Mouse (Mus musculus): ENCODE measurements around the gene Susd5.

Gene Susd5

DNA sequence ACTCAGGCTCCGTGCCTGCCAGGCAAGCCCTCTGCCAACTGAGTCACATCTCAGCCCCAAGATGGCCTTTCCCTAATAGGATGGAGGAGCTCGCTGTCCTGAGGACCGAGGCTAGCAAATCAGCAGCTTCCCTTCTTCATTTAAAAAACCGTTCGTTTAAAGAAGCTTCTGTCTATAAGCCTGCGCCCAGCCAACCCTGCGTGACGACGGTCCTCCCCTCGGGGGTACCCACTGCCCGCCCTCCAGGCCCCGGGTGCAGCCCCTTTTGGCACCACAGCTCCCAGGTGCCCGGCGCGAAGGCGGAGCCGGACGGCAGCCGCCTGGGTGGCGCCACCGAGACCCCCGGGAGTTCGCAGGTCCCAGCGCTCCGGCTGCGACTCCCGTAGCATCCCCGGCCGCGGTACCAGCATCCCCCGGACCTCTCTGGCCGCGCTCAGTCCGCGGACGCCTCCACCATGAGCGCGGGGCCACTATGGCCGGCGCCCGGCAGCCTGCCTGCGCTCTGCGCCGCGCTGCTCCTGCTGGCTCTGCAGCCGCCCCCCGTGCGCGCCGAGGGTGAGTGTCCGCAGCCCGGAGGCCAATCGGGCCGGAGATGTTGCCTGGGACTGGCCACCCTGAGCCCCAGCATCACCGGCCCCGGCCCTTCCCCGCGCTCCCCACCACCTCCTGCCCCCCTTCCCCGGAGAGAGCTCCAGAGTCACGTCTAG, at the start of gene Susd5:
Gene Susd5, plus strand, starts transcription at position 51 of the 707 bp plus-strand sequence.
- no peak for DNase-seq

DNA sequence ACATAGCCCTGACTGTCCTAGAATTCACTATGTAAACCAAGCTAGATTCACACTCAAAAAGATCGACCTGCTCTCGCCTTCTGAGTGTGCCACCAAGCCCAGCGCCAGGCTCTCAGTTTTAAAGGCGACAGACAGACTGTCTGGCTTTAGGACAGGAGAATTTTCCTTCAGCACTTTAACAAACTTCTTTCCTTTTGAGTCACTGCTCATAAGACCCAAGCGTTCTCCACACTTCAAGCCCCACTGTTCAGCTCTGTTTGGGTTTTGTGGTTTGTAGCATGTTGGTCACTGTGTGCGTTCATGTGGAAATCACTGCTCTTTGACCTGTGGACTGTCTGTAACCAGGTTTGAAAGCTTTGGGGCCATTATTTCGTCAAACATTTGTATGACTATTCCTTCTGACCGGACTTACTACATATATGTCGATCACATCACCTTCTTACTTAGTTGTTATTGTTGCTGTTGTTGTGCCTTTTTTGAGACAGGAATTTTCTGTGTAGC, 49.0 kb upstream of the Susd5 start:
- DNase-seq = no peak

DNA sequence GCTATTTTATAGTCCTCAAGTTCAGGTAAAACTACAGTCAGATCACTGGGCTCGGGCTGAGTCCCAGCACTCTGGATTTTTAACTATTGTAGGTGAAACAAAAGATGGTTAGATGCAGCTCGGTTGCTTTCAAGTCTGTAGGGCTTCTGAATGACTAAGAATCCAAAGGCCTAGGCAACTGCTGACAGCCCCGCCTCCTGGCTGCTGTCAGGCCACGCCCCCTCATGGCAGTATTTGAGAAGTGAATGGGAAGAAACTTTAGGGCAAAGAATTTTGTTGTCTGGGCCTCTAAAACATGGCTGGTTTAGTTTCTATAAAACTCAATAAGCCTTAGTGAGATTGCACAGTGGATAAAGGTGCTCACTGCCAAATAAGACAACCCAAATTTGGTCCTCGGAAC, 47.4 kb upstream of the Susd5 start:
- no peak for DNase-seq

DNA sequence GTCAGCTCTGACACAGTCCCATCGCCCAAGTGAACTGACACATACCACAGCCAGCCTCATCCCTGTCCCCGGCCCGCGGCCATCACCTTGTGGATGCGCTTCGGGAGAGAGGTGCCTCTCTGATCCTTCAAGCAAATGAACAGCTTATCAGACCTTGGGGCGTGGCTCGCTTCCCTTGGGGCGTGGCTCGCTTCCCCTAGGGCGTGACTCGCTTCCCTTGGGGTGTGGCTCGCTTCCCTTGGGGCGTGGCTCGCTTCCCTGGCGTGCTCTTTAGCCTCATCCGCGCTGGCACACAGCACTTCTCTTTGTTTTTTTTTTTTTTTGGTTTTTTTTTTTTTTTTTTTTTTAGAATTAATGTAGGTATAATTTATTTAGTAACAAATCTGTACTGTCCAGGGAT, 45.7 kb upstream of the Susd5 start:
- DNase-seq = no peak

DNA sequence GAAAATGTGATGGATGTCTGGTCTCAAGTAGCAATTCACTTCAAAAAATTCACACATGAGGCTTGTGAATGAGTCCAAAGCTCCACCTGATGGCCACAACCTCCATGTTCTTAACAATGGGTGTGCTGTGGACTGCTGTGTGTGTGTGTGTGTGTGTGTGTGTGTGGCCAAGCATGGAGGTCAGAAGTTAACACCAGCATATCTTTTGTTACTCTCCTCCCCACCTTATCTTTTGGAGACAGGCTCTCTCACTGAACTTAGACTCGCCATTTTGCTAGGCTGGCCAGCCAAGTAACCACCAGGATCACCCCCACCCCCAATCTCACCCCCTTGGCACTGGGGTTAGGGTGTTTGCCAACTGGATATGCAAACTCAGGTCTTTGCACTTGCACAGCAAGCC, 42.9 kb upstream of the Susd5 start:
- DNase-seq = no peak

DNA sequence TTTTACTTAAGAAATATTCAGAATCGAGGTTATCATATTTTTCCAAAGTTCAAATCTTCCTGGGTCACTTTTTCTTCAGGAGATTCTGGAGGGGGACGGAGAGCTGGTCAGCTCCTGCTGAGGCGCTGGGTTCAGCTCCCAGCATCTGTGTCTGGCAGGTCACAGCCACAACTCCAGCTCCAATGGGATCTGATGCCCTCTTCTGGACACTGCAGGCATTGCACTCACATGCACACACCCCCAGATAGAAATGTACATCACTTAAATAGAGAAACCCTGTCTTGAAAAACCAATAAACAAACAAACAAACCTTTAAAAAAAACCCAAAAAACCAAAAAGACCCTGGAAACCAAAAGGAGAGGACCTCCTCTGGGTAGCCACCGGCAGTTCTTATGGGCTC, 41.2 kb upstream of the Susd5 start:
- no peak for DNase-seq

DNA sequence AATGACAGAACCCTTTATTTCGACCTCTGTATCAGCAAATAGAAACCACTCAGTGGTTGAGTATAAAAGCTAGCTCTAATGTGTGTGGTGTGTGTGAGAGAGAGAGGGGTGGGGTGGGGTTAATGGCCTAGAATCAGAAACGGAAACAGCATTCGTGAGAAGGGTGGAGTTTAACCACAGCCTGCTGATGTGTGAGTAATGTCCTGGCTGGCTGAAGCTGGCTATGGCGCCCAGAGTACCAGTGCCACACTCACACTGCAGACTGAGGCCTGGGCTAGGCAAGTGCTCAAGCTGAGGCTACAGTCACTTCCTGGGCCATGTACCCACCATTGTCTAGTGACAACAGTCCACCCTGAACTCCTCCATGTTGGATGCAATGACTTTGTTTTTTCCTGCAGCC, 40.5 kb upstream of the Susd5 start:
- peak; percentile 1 for DNase-seq

DNA sequence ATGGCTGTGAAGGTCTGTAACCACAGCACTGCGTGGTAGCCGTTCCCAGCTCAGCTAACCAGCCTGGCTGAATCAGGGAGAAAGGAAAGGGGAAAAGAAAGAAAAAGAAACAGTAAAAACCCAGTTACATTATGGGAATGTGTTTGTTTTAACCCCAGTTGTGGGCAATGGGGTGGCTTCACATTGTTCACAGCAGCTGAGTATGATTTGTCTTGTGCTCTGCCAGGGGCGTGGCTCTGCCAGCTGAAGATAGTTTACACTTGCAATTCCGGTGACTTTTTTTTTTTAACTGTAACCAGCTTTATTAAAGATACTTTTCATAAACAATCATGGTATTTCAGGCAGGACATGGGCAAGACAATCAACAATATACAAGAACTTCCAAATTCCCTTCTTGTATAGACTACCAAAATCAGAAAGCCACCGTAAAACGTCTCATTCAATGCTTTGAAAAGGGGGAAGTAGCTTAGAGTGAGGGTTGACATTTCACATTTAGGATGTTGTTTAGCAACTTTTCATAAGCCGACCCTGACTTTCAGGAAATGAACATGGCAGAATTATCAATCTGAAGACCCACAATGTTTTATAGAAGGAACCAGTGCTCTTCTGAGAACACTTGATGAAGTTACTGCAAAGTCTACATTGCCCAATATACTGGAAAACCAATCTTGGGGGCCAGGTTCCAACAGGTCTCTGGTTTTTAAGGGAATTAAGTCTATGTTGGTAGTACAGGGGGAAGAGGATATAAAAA, 37.8 kb upstream of the Susd5 start:
- DNase-seq = no peak

DNA sequence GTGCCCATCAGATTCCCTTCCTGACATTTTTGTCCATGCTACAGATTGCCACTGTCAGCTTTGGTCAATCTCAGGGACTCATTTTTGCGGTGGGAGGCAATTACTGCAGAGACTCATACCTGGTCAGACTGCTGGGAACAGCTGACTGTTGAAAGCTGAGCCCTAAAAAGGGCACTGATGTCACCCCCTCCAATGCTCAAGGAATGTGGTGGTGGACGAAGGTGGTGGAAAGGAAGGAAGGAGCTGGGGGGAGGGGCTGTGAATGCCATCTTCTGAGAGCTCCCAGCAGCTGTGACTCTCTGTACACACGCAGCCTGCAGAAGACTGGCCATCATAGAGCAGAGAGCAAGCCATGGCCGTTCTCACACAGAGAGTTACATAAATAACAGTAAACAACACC, 34.8 kb upstream of the Susd5 start:
- DNase-seq = no peak

DNA sequence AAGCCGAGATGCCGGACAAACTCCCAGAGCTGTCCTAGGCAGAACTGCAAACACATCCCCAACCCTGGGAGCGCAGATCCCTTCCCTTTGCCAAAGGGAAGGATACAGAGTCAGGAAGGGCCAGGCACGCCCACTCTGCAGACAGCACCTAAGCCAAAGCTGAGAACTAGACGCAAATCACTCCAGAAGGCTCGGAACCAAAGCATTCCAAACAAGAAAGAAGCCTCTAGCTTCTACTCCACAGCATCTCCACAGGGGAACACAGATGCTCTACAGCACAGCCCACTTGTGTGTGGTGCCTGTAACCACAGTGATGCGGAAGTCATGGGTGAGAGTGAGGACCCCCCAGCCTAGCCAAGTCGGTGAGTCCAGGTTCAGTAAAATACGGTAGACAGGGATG, 31.8 kb upstream of the Susd5 start:
- no peak for DNase-seq

DNA sequence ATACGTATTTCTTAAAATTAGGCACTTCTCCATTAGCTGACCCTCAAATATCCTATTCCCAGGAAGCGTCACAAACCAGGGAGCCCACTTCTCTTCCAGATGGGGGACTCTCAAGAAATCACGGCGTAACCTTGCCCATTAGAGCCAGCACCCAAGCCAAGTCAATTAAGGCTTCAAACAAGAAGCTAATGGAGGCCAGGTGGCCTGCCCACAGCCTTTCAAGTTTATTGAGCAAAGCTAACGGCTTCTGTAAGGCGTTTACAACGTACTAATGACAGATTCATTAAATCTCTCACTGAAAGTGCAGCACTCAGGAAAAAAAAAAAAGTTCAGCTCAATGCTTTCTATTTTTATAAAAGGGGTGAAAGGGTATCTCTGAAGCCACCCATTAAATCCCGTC, 31.1 kb upstream of the Susd5 start:
- no peak for DNase-seq

DNA sequence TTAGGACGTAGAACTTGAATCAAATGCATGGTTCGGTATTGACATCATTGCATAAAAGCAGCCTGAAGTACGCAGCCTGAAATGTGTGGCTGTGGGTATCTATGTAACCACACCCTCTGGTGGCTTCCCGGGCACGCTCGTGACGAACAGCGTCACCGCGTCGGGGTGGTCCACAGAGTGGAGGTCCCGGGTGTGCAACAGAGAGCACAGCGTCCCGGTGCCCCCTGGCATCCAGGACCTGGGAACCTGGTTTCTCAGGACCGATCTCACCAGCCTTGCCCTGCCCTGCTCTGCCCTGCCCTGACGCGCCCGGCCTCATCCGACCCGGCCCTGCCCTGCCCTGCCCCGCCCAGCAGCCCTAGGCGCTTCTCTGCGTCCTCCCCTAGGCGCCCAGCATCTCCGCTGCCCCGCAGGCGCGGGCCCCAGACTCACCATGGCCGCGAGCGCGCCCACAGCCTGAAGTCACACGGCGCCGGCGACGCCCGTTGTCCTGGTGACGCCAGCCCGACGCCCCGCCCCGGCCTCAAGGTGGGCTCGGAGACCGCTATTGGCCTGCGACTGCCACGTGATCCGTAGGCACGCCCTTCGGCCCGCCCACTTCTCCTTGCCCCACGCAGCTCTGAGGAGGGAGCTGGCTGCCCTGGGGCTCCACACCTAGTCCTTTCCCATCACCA, 30.5 kb upstream of the Susd5 start:
- DNase-seq = peak; percentile 76

DNA sequence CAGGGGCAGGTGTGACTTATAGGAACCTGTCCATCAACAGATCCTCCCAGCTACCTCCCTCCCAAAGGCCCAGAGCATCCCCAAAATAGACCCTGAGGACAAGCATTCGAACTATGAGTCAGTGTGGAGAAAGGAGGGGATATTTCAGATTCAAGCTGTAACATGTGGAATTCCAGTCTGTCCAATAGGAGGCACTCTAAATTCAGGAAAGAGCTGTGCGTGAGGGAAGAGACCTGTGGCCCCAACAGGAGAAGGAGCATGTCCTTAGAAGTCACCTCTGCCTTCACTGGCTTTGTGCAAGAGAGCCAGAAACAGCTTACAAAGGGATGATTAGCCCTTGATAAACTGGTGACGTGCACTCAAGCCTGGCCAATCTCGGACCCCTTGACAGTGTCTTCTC, 16.0 kb upstream of the Susd5 start:
- no peak for DNase-seq

DNA sequence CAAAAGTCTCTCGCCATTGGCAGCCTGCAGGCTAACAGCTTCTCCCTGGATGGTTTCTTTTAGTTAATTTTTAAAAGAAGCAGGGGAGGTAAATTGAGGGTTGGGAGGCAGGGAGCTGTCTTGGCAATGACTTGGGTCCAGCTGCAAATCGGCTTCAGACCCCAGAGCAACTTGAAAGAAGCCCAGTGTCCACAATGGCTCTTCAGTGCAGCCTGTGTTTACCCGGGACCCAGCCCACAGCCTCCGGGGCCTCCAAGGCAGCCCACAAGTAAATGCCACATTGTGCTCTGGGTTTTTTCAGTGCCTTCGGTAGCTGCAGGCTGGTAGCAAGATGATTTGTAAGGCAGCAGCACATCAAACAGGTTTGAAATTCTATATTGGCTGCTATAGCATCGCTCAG, 14.4 kb upstream of the Susd5 start:
- no peak for DNase-seq

DNA sequence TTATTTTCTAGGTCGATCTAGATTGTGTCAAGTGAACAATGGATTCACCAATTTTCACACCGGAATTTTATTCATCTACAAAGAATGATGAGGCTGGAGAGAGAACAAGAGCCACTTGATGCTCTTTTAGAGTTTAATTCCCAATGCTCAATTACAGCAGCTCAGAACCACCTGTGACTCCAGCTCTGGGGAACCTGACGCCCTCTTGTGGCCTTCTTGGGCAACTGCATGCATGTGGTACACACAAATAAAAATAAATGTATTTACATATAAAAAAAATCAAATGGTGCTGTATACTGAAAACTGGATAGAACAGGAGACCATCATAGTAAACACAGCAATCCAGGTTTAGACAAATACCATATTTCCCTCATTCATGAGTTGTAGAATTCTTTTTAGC, 12.5 kb upstream of the Susd5 start:
- no peak for DNase-seq

DNA sequence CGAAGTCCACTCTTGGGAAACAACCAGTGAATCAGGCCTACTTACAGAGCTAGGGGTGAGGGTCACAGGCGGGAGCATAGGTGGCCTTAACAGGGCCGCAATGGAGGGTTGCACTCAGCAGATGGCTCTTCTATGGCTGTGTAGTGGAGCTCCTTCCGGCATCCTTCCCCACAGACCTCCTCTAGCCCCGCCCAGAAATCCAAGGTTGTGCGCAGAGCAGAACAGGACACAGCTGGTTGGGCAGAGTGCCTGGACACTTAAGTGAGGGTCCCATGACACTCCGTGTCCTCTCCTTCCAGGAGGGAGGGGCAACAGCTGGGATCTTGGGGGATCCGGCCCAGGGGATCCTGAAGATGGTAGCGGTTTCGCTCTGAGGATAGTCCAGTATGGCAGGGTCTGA, 10.9 kb upstream of the Susd5 start, which contains the start of gene Fbxl2:
Gene Fbxl2, minus strand, starts transcription at position 164 of the 400 bp plus-strand sequence.
- no peak for DNase-seq

DNA sequence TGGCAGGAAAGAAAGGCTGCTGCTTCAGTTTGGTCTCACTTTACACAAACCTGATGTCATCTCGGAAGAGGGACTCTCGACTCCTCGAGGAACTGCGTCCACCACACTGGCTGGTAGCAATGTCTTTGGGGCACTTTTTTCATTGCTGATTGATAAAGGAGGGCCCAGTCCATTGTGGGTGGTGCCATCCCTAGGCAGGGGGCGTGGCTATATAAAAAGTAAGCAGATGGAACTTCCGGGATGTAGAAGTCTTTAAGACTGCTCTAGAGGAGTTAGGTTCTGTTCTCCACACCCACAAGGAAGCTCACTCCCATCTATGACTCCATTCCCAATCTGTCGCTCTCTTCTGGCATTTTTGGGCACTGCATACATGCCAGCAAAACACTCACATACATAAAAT, 10.3 kb upstream of the Susd5 start:
- no peak for DNase-seq

DNA sequence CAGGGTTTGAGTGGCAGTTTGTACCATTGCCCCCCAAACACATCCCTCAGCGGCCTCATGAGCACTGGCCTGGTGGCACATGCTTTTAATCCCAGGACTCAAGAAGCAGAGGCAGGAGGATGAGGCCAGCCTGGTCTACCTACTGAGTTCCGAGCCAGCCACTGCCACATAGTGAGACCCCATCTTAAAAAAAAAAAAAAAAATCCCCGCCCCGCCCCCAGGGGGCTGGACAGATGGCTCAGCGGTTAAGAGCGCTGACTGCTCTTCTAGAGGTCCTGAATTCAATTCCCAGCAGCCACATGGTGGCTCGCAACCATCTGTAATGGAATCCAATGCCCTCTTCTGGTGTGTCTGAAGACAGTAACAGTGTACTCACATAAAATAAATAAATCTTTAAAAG, 6.8 kb upstream of the Susd5 start:
- DNase-seq = no peak

DNA sequence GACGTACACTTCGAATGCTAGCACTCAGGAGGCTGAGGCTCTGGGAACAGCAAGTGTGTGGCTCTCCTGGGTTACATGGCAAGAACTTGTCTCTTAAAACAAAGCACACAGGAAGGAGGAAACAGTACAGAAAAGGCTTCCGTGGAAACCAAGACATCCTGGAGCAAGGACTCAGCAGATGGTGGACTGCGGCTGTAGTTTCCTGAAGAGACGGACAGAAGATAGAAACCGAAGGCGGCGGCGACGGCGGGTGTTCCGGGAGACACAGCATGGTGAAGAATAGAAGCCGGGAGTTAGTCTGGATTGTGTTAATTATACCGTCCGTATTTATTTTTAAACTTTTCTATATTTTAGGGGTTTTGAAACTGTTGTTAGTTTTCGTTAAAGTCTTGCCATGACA, 6.2 kb upstream of the Susd5 start:
- no peak for DNase-seq

DNA sequence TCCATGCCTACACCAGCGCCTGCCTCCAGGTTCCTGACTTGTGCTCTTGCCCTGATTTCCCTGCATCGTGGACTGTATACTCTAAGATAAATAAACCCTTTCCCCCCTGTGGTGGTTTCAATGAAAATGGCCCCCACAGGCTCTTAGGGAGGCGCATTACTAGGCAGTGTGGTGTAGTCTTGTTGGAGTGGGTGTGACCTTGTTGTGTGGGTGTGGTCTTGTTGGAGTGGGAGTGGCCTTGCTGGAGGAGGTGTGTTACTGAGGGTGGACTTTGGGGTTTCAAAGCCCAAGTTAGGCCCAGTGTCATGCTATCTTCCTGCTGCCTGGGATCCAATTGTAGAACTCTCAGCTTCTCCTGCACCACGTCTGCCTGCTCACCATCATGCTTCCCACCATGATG, 4.9 kb upstream of the Susd5 start:
- DNase-seq = no peak

DNA sequence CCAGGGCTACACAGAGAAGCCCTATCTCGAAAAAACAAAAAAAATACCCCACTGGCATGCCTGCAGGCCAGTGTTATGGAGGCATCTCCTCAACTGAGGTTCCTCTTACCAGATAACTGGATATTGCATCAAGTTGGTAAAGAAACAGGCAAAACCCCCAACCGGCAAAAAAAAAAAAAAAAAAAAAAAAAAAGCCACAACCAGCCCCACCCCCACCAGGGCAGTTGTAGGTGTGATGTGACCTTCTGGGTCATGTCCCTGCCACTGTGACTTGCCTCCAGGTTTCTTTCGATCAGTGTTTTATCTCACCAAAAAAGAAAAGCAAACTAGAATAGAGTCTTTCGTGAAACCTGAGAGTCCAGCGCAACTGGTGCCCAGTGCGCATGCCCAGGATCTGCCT, 4.1 kb upstream of the Susd5 start:
- no peak for DNase-seq

DNA sequence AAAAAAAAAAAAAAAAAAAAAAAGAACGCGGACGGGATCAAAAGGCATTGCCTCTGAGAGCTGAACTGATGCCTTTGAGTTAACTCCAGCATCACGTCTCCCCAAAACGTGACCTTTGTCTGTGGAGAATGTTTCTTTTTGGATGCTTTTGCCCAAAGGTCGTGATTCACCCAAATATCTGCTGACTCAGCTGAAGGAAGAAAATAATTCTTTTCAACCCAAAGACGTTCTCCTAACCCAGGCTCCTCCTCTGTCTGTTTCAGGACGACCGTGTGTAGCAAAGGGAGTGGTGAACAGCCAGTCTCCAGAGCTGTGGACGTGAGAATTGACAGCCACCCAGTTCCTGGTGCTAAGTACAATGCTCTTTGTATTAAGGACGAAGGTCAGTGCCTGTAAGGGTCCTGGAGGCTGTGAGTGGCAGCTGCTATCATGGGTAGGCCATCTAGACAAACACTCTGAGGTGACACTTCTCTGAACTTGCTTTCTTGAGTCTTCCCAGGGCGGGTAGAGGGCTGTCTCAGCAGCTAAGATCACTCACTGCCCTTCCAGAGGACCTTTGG, 11.6 kb downstream of the Susd5 start:
- DNase-seq = no peak

DNA sequence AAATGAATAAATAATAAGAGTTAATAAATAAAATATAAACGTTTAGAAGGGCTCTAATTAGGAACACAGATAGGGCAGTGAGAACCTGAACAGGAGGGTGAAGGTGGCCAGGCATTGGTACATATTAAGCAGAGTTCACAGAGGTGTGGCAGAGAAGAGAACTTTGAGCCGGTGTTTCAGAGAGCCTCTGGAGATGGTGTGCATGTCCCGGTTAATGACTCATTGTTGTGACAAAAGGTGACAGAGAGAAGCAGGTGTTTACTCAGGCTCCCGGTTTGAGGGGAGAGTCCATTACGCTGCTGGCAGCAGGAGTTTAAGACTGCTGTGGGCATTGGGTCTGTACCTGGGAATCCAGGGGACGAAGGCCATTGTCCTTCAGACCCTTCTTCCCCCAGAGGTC, 12.4 kb downstream of the Susd5 start:
- DNase-seq = no peak

DNA sequence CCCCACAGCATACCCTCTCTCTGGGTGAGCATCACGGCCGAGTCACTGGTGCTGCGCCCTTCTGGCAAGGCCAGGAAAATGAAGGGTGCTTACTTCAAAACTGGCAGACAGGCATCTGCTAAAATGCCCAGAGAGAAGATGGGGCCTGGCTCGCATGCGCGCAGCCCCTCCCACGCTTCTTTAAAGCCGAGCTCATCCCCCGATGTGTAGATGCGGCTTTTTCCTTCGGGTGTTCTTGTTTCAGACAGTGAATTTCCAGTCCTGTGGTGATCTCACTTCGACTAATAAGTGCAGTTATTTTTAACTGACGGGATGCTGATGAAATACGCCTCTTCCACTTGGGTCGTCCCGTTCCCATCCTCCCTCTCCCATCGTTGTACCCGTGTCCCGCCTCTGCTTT, 16.7 kb downstream of the Susd5 start:
- DNase-seq = no peak

All from lung, postnatal 36 days (tissue).